Mouse (Mus musculus): Measurements from ENCODE around the gene Nr1i2. TPM values are rescaled to one million over a fixed set of nuclear protein-coding genes. Genes with fewer than 3 reads are reported as not detected.
"Not testable (repeated sequence)": the region's sequence is repeated elsewhere in the genome, so short reads cannot be mapped to it uniquely, and the experiment has no call there.

The Nr1i2 gene
- polyA plus RNA-seq, 1 experiment from 2014 or later: not detected

GRCm38 (mm10) chr16:38244111-38244510 lies 50.5 kb downstream of the Nr1i2 start:
- H3K4me3 ChIP-seq: no peak overlapping the region
- 91% methylated on average over 6 of the region's 6 CpGs for WGBS
- peaks cover 44% of the 10 kb centered on the region for H3K36me3 ChIP-seq
- no peaks in the 10 kb centered on the region for H3K27me3 ChIP-seq (ENCODE audit: insufficient read depth, poor library complexity, severe bottlenecking)
- DNase-seq (ENCODE audit: low spot score): no peak
- H3K4me1 ChIP-seq (replicated peaks): peaks cover 10% of the 10 kb centered on the region
- H3K9me3 ChIP-seq: no peaks in the 10 kb centered on the region
- H3K27ac ChIP-seq: no peak overlapping the region

GRCm38 (mm10) chr16:38240167-38240566 lies 54.5 kb downstream of the Nr1i2 start:
- Histone ChIP-seq H3K9me3 (no peaks in the 10 kb centered on the region), H3K4me3 (no peak overlapping the region), H3K27ac (no peak overlapping the region), H3K4me1 (replicated peaks) (no peaks in the 10 kb centered on the region), H3K27me3 (ENCODE audit: insufficient read depth, poor library complexity, severe bottlenecking) (no peaks in the 10 kb centered on the region), H3K36me3 (peaks cover 65% of the 10 kb centered on the region)
- no peak for DNase-seq (ENCODE audit: low spot score)
- WGBS: 95% methylated on average over 10 of the region's 10 CpGs

GRCm38 (mm10) chr16:38239729-38240128 lies 54.9 kb downstream of the Nr1i2 start:
- DNase-seq (ENCODE audit: low spot score): no peak
- H3K27me3 ChIP-seq (ENCODE audit: insufficient read depth, poor library complexity, severe bottlenecking): no peaks in the 10 kb centered on the region
- H3K36me3 ChIP-seq: peaks cover 63% of the 10 kb centered on the region
- no peaks in the 10 kb centered on the region for H3K9me3 ChIP-seq
- no peaks in the 10 kb centered on the region for H3K4me1 ChIP-seq (replicated peaks)
- H3K27ac ChIP-seq: no peak overlapping the region
- 86% methylated on average over 5 of the region's 5 CpGs for WGBS
- H3K4me3 ChIP-seq: no peak overlapping the region

- Histone ChIP-seq H3K27ac (no peak overlapping the region), H3K27me3 (ENCODE audit: insufficient read depth, poor library complexity, severe bottlenecking) (no peaks in the 10 kb centered on the region), H3K4me3 (no peak overlapping the region), H3K36me3 (peaks cover 53% of the 10 kb centered on the region), H3K9me3 (no peaks in the 10 kb centered on the region), H3K4me1 (replicated peaks) (no peaks in the 10 kb centered on the region)
- no peak for DNase-seq (ENCODE audit: low spot score)
- WGBS: 86% methylated on average over 4 of the region's 4 CpGs
Observed at GRCm38 (mm10) chr16:38236936-38237585, 57.6 kb downstream of the Nr1i2 start.

GRCm38 (mm10) chr16:38222491-38222890 lies 72.1 kb downstream of the Nr1i2 start:
- DNase-seq (ENCODE audit: low spot score); H3K4me3 ChIP-seq; H3K4me1 ChIP-seq (replicated peaks); H3K9me3 ChIP-seq; H3K27ac ChIP-seq; H3K27me3 ChIP-seq (ENCODE audit: insufficient read depth, poor library complexity, severe bottlenecking): not testable (repeated sequence)
- WGBS: 94% methylated on average over 5 of the region's 5 CpGs
- H3K36me3 ChIP-seq: peaks cover 79% of the 10 kb centered on the region

- Histone ChIP-seq H3K27ac (no peak overlapping the region), H3K4me1 (replicated peaks) (no peaks in the 10 kb centered on the region), H3K4me3 (no peak overlapping the region), H3K9me3 (no peaks in the 10 kb centered on the region), H3K27me3 (ENCODE audit: insufficient read depth, poor library complexity, severe bottlenecking) (no peaks in the 10 kb centered on the region), H3K36me3 (peaks cover 61% of the 10 kb centered on the region)
- 94% methylated on average over 7 of the region's 7 CpGs for WGBS
- no peak for DNase-seq (ENCODE audit: low spot score)
Observed at GRCm38 (mm10) chr16:38205272-38205671, 89.4 kb downstream of the Nr1i2 start.

Other genes starting within 250 kb of the Nr1i2 start
- 73.9 and 84.1 TPM in 2 replicates for gene Gsk3b, start 205.8 kb downstream of the Nr1i2 start, polyA plus RNA-seq (2016; fragmentation: Nextera tagmentation; extraction: Ambion mirVana)
- gene Maats1, start 47.3 kb upstream of the Nr1i2 start, polyA plus RNA-seq (2016; fragmentation: Nextera tagmentation; extraction: Ambion mirVana): 0.60 and 2.0 TPM in 2 replicates
- gene Cox17, start 52.2 kb upstream of the Nr1i2 start, polyA plus RNA-seq (2016; fragmentation: Nextera tagmentation; extraction: Ambion mirVana): 142 and 146 TPM in 2 replicates
- gene Gm21987, start 52.2 kb upstream of the Nr1i2 start, polyA plus RNA-seq (2016; fragmentation: Nextera tagmentation; extraction: Ambion mirVana): not detected in 2 replicates
- gene Popdc2, start 67.4 kb upstream of the Nr1i2 start, polyA plus RNA-seq (2016; fragmentation: Nextera tagmentation; extraction: Ambion mirVana): 0.68 and 1.6 TPM in 2 replicates
- 0.10 and 0.27 TPM in 2 replicates for gene Pla1a, start 138.3 kb upstream of the Nr1i2 start, polyA plus RNA-seq (2016; fragmentation: Nextera tagmentation; extraction: Ambion mirVana)
- 143 and 164 TPM in 2 replicates for gene Adprh, start 157.9 kb upstream of the Nr1i2 start, polyA plus RNA-seq (2016; fragmentation: Nextera tagmentation; extraction: Ambion mirVana)
- 0.41 and 0.52 TPM in 2 replicates for gene Cd80, start 160.7 kb upstream of the Nr1i2 start, polyA plus RNA-seq (2016; fragmentation: Nextera tagmentation; extraction: Ambion mirVana)
- 36.1 and 36.7 TPM in 2 replicates for gene Timmdc1, start 227.8 kb upstream of the Nr1i2 start, polyA plus RNA-seq (2016; fragmentation: Nextera tagmentation; extraction: Ambion mirVana)